Mouse (Mus musculus) neural tube, embryonic 15.5 days (tissue): ENCODE data around the gene Arpc1a. TPM values are rescaled to one million over a fixed set of nuclear protein-coding genes. Genes with fewer than 3 reads are reported as not detected.

Experiments used
- ATAC-seq: fragments of 200-750 bp; cut with Nextera tagmentation; 2 replicates; pipeline ENCODE4 v1.8.0; 2017; ENCODE audit warnings: mild to moderate bottlenecking, moderate TSS enrichment, moderate library complexity; ENCODE audit not compliant: low FRiP score
- H3K27ac ChIP-seq: fragments of 300-500 bp; sonication (generic); replicated peaks from 2 replicates; pipeline ENCODE4 v1.5.1; 2015; ENCODE audit warnings: mild to moderate bottlenecking, inconsistent platforms
- H3K27me3 ChIP-seq: fragments of 300-500 bp; sonication (generic); replicated peaks from 2 replicates; pipeline ENCODE4 v1.6.1; 2015; ENCODE audit warnings: inconsistent platforms
- H3K36me3 ChIP-seq: fragments of 300-500 bp; sonication (generic); 2 replicates; pipeline ENCODE4 v1.6.1; 2015; ENCODE audit warnings: inconsistent platforms
- H3K4me1 ChIP-seq: fragments of 300-500 bp; sonication (generic); 2 replicates; pipeline ENCODE4 v1.6.1; 2015; ENCODE audit warnings: inconsistent platforms
- H3K4me2 ChIP-seq: fragments of 300-500 bp; sonication (generic); 2 replicates; pipeline ENCODE4 v1.6.1; 2015; ENCODE audit warnings: inconsistent platforms, mild to moderate bottlenecking, moderate library complexity
- H3K4me3 ChIP-seq: fragments of 300-500 bp; sonication (generic); replicated peaks from 2 replicates; pipeline ENCODE4 v1.5.1; 2015; ENCODE audit warnings: mild to moderate bottlenecking, inconsistent platforms
- H3K9ac ChIP-seq: fragments of 300-500 bp; sonication (generic); replicated peaks from 2 replicates; pipeline ENCODE4 v1.6.1; 2015; ENCODE audit warnings: mild to moderate bottlenecking, inconsistent platforms
- H3K9me3 ChIP-seq: fragments of 300-500 bp; sonication (generic); replicated peaks from 2 replicates; pipeline ENCODE4 v1.6.1; 2016; ENCODE audit warnings: inconsistent platforms
- WGBS: fragments of 180-500 bp; shearing (Covaris S2); methylation state at CpG from one replicate; pipeline ENCODE4 v1.1.7; 2015; ENCODE audit warnings: mixed read lengths; 5-methylcytosine and 5-hydroxymethylcytosine counted together
- polyA plus RNA-seq: library from polyadenylated mRNA; unstranded; fragments of >200 nt; fragmentation: Nextera tagmentation; extraction: Ambion mirVana; gene quantifications from 2 replicates; pipeline ENCODE4 v1.2.1, GENCODE M21; 2015

Gene Arpc1a
- polyA plus RNA-seq, 1 experiment from 2014 or later: 232 TPM

GRCm38 (mm10) chr5:145149294-145149693 lies 65.7 kb downstream of the Arpc1a start:
- no peaks in the 10 kb centered on the region for H3K27me3 ChIP-seq
- no peak for ATAC-seq
- H3K4me3 ChIP-seq: no peak overlapping the region
- no peak overlapping the region for H3K4me2 ChIP-seq
- no peak overlapping the region for H3K27ac ChIP-seq
- H3K4me1 ChIP-seq: no peaks in the 10 kb centered on the region
- peaks cover 98% of the 10 kb centered on the region for H3K36me3 ChIP-seq
- 93% methylated on average over 6 of the region's 6 CpGs for WGBS
- no peaks in the 10 kb centered on the region for H3K9me3 ChIP-seq
- H3K9ac ChIP-seq: no peak overlapping the region

GRCm38 (mm10) chr5:145152690-145153089 lies 69.1 kb downstream of the Arpc1a start:
- Histone ChIP-seq H3K4me3 (no peak overlapping the region), H3K9me3 (no peaks in the 10 kb centered on the region), H3K27ac (no peak overlapping the region), H3K4me2 (no peak overlapping the region), H3K36me3 (peaks cover 88% of the 10 kb centered on the region), H3K4me1 (no peaks in the 10 kb centered on the region), H3K9ac (no peak overlapping the region), H3K27me3 (no peaks in the 10 kb centered on the region)
- ATAC-seq: no peak
- 96% methylated on average over 5 of the region's 5 CpGs for WGBS

Other genes starting within 250 kb of the Arpc1a start
- gene Smurf1, start 118.0 kb upstream of the Arpc1a start, polyA plus RNA-seq: 22.4 and 23.7 TPM in 2 replicates
- gene Gm4871, start 51.1 kb upstream of the Arpc1a start, polyA plus RNA-seq: not detected in 2 replicates
- not detected in 2 replicates for gene 1700018F24Rik, start 40.8 kb upstream of the Arpc1a start, polyA plus RNA-seq
- not detected in 2 replicates for gene Kpna7, start 200 bp downstream of the Arpc1a start, polyA plus RNA-seq
- gene Arpc1b, start 30.4 kb downstream of the Arpc1a start, polyA plus RNA-seq: 82.4 and 204 TPM in 2 replicates
- gene Pdap1, start 56.4 kb downstream of the Arpc1a start, polyA plus RNA-seq: 97.0 and 115 TPM in 2 replicates
- gene Bud31, start 56.5 kb downstream of the Arpc1a start, polyA plus RNA-seq: 183 and 184 TPM in 2 replicates
- gene Ptcd1, start 83.3 kb downstream of the Arpc1a start, polyA plus RNA-seq: 18.8 and 21.2 TPM in 2 replicates
- gene Cpsf4, start 83.4 kb downstream of the Arpc1a start, polyA plus RNA-seq: 49.7 and 50.3 TPM in 2 replicates
- 724 and 793 TPM in 2 replicates for gene Atp5j2, start 108.2 kb downstream of the Arpc1a start, polyA plus RNA-seq
- 12.8 and 14.4 TPM in 2 replicates for gene Zkscan14, start 118.0 kb downstream of the Arpc1a start, polyA plus RNA-seq
- gene Zkscan5, start 120.7 kb downstream of the Arpc1a start, polyA plus RNA-seq: 12.5 and 12.9 TPM in 2 replicates
- 28.1 and 29.8 TPM in 2 replicates for gene Zfp655, start 147.9 kb downstream of the Arpc1a start, polyA plus RNA-seq
- gene Zscan25, start 196.7 kb downstream of the Arpc1a start, polyA plus RNA-seq: 0.55 and 0.57 TPM in 2 replicates